ENCODE assay signal across 25 mouse cellular contexts in genomic region chr2:73579168-73579567, GRCm38 (mm10). TPM values are rescaled to one million over a fixed set of nuclear protein-coding genes. Genes with fewer than 3 reads are reported as not detected.
DNase-seq lines count a peak whose midpoint lies in the region; ATAC-seq lines count a peak whose summit lies in the region.
"Had no signal": no experiment of that assay in that cellular context is flagged by ENCODE, and none has a peak within 500 bp of the region (broad histone marks: within the 10 kb centered on the region; RNA-seq: fewer than 3 reads in every experiment).

No protein-coding gene starts in this region.

- DNase-seq in adrenal gland, postnatal 14 days = peak; percentile 16
- DNase-seq in adrenal gland, postnatal 4 days (ENCODE audit: low spot score in 2 of 2) = no peak
- no peak for DNase-seq in embryonic facial prominence, embryonic 10.5 days (ENCODE audit: low spot score)
- DNase-seq in gastrocnemius, postnatal 14 days = peak; percentile 29
- no peak for DNase-seq in gastrocnemius, postnatal 25 days
- peak; percentile 40 for DNase-seq in skeletal muscle tissue, adult 2 months (ENCODE audit: low read depth, low spot score)
- no peak for DNase-seq in urinary bladder, postnatal 25 days (ENCODE audit: low spot score)
- DNase-seq: adrenal gland, adult 2 months; adrenal gland, postnatal 10 days; adrenal gland, postnatal 36 days; B cell, adult 2 months; cerebellum, adult 11 months; cerebellum, adult 18-20 months; cerebellum, adult 8-10 months; cerebellum, adult 9-11 months; cerebellum, postnatal 14 days; cerebellum, postnatal 36 days; embryo, embryonic 11 days; forebrain, postnatal 0 days had no signal

- peaks cover 4% of the 10 kb centered on the region for H3K27me3 ChIP-seq in embryonic facial prominence, embryonic 15.5 days
- H3K27me3 ChIP-seq in embryonic facial prominence, embryonic 10.5 days (replicated peaks; ENCODE audit: low read depth, poor library complexity, severe bottlenecking) = 0 out of 2 replicates have a peak, but pooled peaks cover 3% of the 10 kb centered on the region
- H3K27me3 ChIP-seq: forebrain, embryonic 15.5 days had no signal

- no peak for ATAC-seq in embryonic facial prominence, embryonic 15.5 days (ENCODE audit: insufficient number of reproducible peaks, low FRiP score, low TSS enrichment, low read depth)
- ATAC-seq: forebrain, embryonic 13.5 days; forebrain, embryonic 15.5 days; forebrain, postnatal 0 days had no signal

- no peak overlapping the region for H3K4me2 ChIP-seq in embryonic facial prominence, embryonic 15.5 days (replicated peaks)
- H3K4me2 ChIP-seq: embryonic facial prominence, embryonic 12.5 days; forebrain, embryonic 13.5 days; forebrain, embryonic 15.5 days had no signal

- H3K9me3 ChIP-seq in embryonic facial prominence, embryonic 15.5 days (replicated peaks) = no peaks in the 10 kb centered on the region
- no peaks in the 10 kb centered on the region for H3K9me3 ChIP-seq in embryonic facial prominence, embryonic 10.5 days
- H3K9me3 ChIP-seq: embryonic facial prominence, embryonic 12.5 days; forebrain, embryonic 13.5 days; forebrain, embryonic 15.5 days had no signal

- 0 out of 2 replicates have a peak overlapping the region, but pooled peaks have one; percentile 11 for H3K27ac ChIP-seq in embryonic facial prominence, embryonic 15.5 days (replicated peaks)
- H3K27ac ChIP-seq in embryonic facial prominence, embryonic 10.5 days (replicated peaks) = no peak overlapping the region
- H3K27ac ChIP-seq: embryonic facial prominence, embryonic 12.5 days; forebrain, embryonic 13.5 days; forebrain, embryonic 15.5 days had no signal

- 29% methylated on average over 5 of the region's 5 CpGs for WGBS in embryonic facial prominence, embryonic 15.5 days
- 49% methylated on average over 5 of the region's 5 CpGs for WGBS in embryonic facial prominence, embryonic 10.5 days

- no peak overlapping the region for H3K9ac ChIP-seq in embryonic facial prominence, embryonic 15.5 days
- H3K9ac ChIP-seq: embryonic facial prominence, embryonic 12.5 days; forebrain, embryonic 13.5 days; forebrain, embryonic 15.5 days; forebrain, postnatal 0 days had no signal

- H3K4me3 ChIP-seq in embryonic facial prominence, embryonic 15.5 days (replicated peaks) = no peak overlapping the region
- no peak overlapping the region for H3K4me3 ChIP-seq in embryonic facial prominence, embryonic 10.5 days
- H3K4me3 ChIP-seq: embryonic facial prominence, embryonic 12.5 days; erythroblast, embryonic 14.5 days; forebrain, embryonic 13.5 days; forebrain, embryonic 15.5 days had no signal

- no peaks in the 10 kb centered on the region for H3K36me3 ChIP-seq in embryonic facial prominence, embryonic 15.5 days
- no peaks in the 10 kb centered on the region for H3K36me3 ChIP-seq in embryonic facial prominence, embryonic 10.5 days (replicated peaks)
- H3K36me3 ChIP-seq: embryonic facial prominence, embryonic 12.5 days; forebrain, embryonic 15.5 days had no signal

- 0 out of 2 replicates have a peak, but pooled peaks cover 5% of the 10 kb centered on the region for H3K4me1 ChIP-seq in embryonic facial prominence, embryonic 15.5 days
- H3K4me1 ChIP-seq in embryonic facial prominence, embryonic 10.5 days = peaks cover 16% of the 10 kb centered on the region
- H3K4me1 ChIP-seq: embryonic facial prominence, embryonic 12.5 days; forebrain, embryonic 13.5 days; forebrain, embryonic 15.5 days had no signal

- intact Hi-C loops in gastrocnemius, postnatal 14 days (cut with DNase I; ENCODE audit: low total_unique reads) = no loop called here

RNA-seq across cellular contexts. Expression of gene Chrna1, which starts 1.0 kb away (rescaled TPM):
- not detected in 2 replicates for total RNA-seq in adrenal gland, postnatal 14 days (2021)
- total RNA-seq in adrenal gland, postnatal 4 days (2021) = under 1 TPM; 0.56 to 0.87 TPM
- polyA plus RNA-seq in embryonic facial prominence, embryonic 15.5 days (2015; fragmentation: Nextera tagmentation; extraction: Ambion mirVana) = 14.1 and 19.8 TPM in 2 replicates
- 0.64 and 0.80 TPM in 2 replicates for polyA plus RNA-seq in embryonic facial prominence, embryonic 10.5 days (2016; fragmentation: Nextera tagmentation; extraction: Ambion mirVana)
- 10 to 100 TPM; 14.4 to 17.4 TPM for total RNA-seq in gastrocnemius, postnatal 14 days (2021)
- 1 to 10 TPM; 7.6 to 9.0 TPM for total RNA-seq in gastrocnemius, postnatal 25 days (2021)
- total RNA-seq: adrenal gland, adult 2 months; adrenal gland, postnatal 36 days; common myeloid progenitor, adult 5-6 weeks had no signal
- polyA plus RNA-seq: erythroblast, embryonic 14.5 days had no signal

RNA-seq across cellular contexts. Expression of gene Wipf1, which starts 49.6 kb away (rescaled TPM):
- total RNA-seq in adrenal gland, postnatal 14 days (2021) = 21.6 and 29.3 TPM in 2 replicates
- total RNA-seq in adrenal gland, postnatal 4 days (2021) = 10 to 100 TPM; 20.4 to 22.1 TPM
- polyA plus RNA-seq in embryonic facial prominence, embryonic 15.5 days (2015; fragmentation: Nextera tagmentation; extraction: Ambion mirVana) = 17.5 and 20.0 TPM in 2 replicates
- 12.0 and 12.7 TPM in 2 replicates for polyA plus RNA-seq in embryonic facial prominence, embryonic 10.5 days (2016; fragmentation: Nextera tagmentation; extraction: Ambion mirVana)
- 10 to 100 TPM; 17.4 to 19.8 TPM for total RNA-seq in gastrocnemius, postnatal 14 days (2021)
- 10 to 100 TPM; 11.2 to 11.5 TPM for total RNA-seq in gastrocnemius, postnatal 25 days (2021)

Comparison
In these comparisons a context has a peak if more than half of its experiments do, and no peak if none do; other contexts are left out.
1. DNase-seq: peak in adrenal gland, postnatal 14 days (single experiment), gastrocnemius, postnatal 14 days (single experiment) and skeletal muscle tissue, adult 2 months (single experiment); none in adrenal gland, postnatal 4 days (0 of 2), embryonic facial prominence, embryonic 10.5 days (single experiment), gastrocnemius, postnatal 25 days (single experiment) and urinary bladder, postnatal 25 days (single experiment).